Mouse (Mus musculus) regulatory T cell (primary cell): Measurements from ENCODE around the gene Thy1.

Experiments
- in situ Hi-C: fragments of 300-600 bp; cut with MboI, MseI; formaldehyde crosslinking; loops from one replicate; pipeline ENCODE4 v1.15.1; 2025; ENCODE audit warnings: high pct_unique_total_duplicates

Thy1 gene

DNA sequence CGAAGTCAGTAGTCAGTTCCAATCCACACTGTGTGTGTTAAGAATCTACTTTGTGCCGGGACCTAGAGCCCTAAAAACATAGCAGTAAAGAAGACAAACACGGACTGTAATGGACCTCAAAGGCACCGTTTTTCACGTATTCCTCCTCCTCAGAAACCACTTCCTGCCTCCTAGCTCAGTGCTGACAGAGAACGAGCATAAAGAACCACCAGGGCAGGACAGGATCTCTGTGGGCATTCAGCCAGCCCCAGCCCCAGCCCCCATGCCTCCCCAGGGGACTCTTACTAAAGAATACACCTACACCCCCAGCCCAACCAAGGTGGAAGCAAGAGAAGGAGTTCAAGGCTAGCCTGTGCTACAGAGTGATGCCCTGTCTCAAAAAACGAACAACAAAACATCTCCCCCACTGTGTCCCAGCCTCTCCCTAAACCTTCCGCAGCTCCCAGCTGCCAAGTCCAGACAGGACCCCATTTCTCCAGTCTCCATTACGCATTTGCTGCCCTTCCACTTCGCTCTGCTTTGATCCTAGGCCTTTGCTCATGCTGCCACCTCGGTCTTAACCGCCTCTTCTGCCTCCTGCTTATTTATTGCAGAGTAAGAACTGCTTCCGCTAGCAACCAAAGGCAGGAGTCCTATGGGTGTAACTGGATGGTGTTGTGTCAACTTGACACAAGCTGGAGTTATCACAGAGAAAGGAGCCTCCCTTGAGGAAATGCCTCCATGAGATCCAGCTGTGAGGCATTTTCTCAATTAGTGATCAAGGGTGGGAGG is 9.0 kb upstream of the Thy1 start:
- in situ Hi-C loops = no loop called here

DNA sequence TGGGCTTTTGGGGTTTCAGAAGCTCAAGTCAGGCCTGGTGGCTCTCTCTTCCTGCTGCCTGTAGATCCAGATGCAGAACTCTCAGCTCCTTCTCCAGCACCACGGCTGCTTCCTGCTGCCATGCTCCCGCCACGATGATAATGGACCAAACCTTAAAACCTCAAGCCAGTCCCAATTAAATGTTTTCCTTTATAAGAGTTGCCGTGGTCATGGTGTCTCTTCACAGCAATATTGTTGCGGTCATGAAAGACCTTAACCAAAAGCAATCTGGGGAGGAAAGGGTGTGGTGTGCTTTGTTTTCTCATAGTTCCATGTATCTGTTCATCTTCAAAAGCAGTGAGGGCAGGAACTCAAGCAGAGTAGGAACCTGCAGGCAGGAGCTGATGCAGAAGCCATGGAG is 6.1 kb upstream of the Thy1 start:
- in situ Hi-C loops = no loop called here

DNA sequence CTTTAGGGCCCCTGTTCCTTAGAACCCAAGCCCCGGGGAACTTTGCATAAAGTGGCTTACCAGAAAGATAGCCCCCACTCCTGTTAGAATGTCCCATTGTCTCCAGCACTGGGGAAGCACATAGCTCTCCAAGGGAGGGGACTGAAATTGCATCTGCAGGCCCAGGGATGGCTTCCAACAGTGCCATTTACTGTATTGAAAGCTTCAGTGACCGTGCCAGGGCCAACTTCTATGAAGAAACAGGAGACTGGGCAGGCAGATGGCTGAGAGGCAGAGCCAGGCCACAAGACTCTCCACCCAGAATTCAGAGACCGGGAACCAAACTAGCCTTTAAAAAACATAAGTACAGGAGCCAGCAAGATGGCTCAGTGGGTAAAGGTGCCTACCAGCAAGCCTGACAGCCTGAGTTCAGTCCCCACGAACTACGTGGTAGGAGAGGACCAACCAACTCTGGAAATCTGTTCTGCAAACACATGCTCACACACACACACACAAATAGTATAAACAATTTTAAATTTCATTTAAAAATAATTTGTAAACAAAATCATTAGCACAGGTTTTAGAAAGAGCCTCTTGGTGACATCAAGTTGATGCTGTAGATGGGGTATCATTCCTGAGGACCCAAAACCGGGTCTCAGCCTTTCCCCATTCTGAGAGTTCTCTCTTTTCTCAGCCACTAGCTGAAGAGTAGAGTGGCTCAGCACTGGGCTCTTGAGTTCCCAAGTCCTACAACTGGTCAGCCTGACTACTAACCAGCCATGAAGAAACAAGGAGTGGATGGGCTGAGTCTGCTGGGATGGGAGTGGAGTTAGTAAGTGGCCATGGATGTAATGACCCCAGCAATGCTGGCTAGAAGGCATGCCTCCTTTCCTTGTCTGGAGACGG is 1.4 kb upstream of the Thy1 start:
- in situ Hi-C loops = loop anchor here (5.0 kb wide), 1 partner anchor 941 kb away; the partner anchor contains the start of genes Cd3d and Cd3g

DNA sequence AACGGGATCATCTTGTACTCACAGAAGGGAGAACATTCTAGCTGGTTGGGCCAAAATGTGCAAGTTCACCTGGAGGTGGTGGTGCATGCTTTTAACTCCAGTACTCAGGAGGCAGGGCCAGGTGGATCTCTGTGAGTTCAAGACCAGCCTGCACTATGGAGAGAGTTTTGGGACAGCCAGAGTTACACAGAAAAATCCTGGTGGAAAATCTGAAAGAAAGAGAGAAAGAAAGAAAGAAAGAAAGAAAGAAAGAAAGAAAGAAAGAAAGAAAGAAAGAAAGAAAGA is 846 bp upstream of the Thy1 start:
- in situ Hi-C loops = loop anchor here (5.0 kb wide), 1 partner anchor 940 kb away; the partner anchor contains the start of genes Cd3d and Cd3g

DNA sequence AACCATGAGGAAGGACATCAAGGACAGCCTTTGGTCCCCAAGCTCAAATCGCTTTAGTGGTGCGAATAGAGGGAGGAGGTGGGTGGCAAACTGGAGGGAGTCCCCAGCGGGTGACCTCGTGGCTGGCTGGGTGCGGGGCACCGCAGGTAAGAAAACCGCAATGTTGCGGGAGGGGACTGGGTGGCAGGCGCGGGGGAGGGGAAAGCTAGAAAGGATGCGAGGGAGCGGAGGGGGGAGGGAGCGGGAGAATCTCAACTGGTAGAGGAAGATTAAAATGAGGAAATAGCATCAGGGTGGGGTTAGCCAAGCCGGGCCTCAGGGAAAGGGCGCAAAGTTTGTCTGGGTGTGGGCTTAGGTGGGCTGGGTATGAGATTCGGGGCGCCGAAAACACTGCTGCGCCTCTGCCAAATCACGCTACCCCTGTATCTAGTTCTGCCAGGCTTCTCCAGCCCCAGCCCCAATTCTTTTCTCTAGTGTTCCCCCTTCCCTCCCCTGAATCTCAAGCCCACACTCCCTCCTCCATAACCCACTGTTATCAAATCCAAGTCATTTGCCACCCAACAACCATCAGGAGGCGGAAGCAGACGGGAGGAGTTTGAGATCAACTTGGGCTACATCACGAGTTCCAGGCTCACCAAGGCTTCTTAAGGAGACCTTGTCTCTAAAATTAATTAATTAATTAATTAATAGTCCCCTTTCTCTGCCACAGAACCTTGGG is 683 bp downstream of the Thy1 start:
- in situ Hi-C loops = loop anchor here (5.0 kb wide), 1 partner anchor 938 kb away; the partner anchor contains the start of genes Cd3d and Cd3g

DNA sequence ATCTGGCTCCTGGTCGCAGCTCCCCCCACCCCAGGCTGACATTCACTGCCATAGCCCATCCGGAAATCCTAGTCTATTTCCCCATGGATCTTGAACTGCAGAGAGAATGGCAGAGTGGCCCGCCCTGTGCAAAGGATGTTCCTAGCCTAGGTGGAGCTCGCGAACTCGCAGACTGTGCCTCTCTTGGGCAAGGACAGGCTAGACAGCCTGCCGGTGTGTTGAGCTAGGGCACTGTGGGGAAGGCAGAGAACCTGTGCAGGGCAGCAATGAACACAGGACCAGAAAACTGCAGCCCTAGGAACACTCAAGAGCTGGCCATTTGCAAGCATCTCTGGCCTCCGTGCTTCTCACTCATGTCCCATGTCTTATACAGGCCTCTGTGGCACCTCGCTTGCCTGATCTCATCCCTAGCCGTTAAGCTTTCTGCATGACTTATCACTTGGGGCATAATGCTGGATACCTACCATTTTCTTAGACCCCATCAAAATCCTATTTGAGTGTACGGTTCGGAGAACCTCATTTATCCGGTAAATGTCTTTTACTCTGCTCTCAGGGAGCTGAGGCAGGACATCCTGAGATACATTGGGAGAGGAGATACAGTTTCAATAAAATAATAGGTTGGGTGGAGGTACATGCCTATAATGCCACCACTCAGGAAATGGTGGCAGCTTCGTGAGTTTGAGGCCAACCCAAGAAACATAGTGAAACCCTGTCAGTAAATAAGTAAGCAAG is 1.4 kb downstream of the Thy1 start:
- in situ Hi-C loops = loop anchor here (5.0 kb wide), 3 partner anchors 32 to 938 kb away; partner anchors contain the start of genes Cd3d and Cd3g

DNA sequence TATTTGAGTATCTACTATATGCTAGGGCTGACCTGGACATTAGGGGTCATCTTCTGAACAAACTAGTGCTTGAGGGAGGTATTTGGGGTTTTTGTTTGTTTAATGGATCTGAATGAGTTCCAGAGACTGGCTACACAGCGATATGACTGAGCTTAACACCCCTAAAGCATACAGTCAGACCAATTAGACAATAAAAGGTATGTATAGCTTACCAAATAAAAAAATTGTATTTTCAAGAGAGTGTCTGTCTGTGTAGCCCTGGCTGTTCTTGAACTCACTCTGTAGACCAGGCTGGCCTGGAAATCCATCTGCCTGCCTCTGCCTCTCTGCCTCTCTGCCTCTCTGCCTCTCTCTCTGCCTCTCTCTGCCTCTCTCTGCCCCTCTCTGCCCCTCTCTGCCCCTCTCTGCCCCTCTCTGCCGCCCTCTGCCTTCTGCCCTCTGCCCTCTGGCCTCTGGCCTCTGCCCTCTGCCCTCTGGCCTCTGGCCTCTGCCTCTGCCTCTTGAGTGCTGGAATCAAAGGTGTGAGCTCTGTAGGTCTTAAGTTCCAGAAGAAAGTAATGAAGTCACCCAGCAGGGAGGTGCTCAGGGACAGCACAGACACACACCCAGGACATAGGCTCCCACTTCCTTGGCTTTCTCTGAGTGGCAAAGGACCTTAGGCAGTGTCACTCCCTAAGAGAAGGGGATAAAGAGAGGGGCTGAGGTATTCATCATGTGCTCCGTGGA is 2.1 kb downstream of the Thy1 start:
- in situ Hi-C loops = loop anchor here (5.0 kb wide), 2 partner anchors 33 to 58 kb away; no protein-coding TSS in a partner anchor

DNA sequence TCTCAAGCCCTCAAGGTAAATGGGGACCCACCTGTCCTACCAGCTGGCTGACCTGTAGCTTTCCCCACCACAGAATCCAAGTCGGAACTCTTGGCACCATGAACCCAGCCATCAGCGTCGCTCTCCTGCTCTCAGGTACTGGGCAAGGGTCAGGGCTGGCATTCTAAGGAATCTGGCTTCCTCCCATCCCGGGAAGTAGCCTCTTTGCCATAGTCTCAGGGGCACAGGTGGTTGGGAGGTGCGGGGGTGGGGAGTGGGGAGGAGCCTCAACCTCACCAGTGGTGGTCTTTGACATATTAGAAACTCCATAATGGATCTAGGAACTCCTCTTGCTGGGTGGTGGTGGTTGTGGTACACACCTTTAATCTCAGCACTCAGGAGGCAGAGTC is 2.7 kb downstream of the Thy1 start:
- in situ Hi-C loops = loop anchor here (5.0 kb wide), 2 partner anchors 34 to 59 kb away; no protein-coding TSS in a partner anchor

DNA sequence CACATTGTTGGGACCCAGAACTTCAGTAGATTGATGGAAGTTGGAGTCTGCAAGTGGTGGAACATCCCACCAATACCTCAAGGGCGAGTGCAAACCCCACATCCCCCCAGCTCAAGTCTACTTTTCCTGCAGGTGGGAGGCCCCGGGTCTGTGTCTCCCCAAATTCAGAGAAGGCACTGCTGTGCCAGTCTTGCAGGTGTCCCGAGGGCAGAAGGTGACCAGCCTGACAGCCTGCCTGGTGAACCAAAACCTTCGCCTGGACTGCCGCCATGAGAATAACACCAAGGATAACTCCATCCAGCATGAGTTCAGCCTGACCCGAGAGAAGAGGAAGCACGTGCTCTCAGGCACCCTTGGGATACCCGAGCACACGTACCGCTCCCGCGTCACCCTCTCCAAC is 3.2 kb downstream of the Thy1 start:
- in situ Hi-C loops = loop anchor here (5.0 kb wide), 2 partner anchors 34 to 59 kb away; no protein-coding TSS in a partner anchor

DNA sequence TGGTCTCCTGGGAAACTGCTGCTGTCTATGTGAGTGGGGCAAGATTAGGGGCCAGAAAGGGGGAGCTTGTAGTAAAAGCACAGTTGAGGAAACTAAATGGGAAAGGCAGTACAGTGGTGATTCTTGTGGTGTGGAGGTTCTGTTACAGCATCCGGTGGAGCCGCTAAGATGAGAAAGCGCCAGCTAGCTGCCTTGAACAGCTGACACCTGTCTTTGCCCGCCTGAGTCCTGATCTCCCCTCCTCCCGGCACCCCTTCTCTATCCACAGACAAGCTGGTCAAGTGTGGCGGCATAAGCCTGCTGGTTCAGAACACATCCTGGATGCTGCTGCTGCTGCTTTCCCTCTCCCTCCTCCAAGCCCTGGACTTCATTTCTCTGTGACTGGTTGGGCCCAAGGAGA is 3.9 kb downstream of the Thy1 start:
- in situ Hi-C loops = loop anchor here (5.0 kb wide), 2 partner anchors 35 to 60 kb away; no protein-coding TSS in a partner anchor

DNA sequence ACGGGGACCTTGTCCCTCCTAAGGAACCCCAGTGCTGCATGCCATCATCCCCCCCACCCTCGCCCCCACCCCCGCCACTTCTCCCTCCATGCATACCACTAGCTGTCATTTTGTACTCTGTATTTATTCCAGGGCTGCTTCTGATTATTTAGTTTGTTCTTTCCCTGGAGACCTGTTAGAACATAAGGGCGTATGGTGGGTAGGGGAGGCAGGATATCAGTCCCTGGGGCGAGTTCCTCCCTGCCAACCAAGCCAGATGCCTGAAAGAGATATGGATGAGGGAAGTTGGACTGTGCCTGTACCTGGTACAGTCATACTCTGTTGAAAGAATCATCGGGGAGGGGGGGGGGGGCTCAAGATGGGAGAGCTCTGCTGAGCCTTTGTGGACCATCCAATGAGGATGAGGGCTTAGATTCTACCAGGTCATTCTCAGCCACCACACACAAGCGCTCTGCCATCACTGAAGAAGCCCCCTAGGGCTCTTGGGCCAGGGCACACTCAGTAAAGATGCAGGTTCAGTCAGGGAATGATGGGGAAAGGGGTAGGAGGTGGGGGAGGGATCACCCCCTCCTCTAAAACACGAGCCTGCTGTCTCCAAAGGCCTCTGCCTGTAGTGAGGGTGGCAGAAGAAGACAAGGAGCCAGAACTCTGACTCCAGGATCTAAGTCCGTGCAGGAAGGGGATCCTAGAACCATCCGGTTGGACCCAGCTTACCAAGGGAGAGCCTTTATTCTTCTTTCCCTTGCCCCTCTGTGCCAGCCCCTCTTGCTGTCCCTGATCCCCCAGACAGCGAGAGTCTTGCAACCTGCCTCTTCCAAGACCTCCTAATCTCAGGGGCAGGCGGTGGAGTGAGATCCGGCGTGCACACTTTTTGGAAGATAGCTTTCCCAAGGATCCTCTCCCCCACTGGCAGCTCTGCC is 4.6 kb downstream of the Thy1 start:
- in situ Hi-C loops = loop anchor here (5.0 kb wide), 2 partner anchors 36 to 61 kb away; no protein-coding TSS in a partner anchor

DNA sequence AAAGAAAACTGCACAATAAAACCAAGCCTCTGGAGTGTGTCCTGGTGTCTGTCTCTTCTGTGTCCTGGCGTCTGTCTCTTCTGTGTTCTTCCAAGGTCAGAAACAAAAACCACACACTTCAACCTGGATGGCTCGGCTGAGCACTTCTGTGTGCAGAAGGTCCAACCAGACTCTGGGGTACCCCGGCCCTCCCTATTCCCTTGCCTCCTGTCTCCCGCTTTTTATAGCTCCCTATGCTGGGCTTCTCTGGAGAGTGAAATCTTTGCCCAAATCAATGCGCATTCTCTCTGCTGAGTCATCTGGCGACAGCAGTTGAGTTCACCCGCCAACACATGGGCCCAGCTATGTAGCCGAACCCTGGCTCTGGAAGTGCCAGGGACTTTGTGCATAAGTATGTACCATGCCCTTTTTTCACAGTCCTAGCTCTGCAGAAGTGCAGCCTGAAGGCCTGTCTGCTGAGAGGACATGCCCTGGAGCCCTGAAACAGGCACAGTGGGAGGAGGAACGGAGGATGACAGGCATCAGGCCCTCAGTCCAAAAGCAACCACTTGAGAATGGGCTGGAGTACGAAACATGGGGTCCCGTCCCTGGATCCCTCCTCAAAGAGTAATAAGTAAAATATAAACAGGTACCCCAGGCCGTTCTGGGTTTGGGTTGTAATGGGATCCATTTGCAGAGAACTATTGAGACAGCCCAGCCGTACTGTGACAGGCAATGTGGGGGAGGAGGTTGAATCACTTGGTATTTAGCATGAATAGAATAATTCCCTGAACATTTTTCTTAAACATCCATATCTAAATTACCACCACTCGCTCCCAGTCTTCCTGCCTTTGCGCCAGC is 5.6 kb downstream of the Thy1 start:
- in situ Hi-C loops = loop anchor here (5.0 kb wide), 2 partner anchors 36 to 61 kb away; no protein-coding TSS in a partner anchor

DNA sequence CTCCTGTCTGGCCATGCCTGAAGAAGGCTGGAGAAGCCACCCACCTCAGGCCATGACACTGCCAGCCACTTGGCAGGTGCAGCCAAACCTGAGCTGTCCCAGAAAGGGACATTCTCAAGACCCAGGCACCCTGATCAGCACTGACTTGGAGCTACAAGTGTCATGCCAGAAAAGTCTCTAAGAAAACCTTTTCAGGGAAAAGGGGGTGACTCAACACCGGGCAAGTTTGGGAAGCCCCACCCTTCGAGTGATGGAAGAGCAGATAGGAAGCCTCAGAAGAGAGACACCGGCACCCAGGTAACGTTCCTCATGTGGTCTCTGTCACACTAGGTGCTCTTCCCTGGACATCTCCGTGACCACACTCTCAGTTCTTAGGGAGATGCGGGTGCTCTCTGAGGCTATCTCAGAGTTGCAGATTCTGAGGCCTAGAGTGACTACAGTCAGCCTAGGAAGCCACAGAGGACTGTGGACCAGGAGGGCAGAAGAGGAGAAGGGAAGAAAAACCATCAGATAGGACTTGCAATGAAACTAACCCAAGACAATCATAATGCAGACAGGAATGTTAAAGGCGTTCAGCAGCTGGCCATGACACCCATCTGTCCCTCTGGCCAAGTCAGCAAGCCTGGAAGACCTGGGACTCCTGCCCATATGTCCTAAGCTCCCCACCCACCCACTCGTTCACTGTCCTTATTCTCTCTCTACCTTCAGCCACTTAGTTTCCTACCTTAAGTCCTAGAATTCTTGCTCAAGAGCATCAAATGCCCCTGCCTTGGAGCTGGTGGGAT is 6.4 kb downstream of the Thy1 start:
- in situ Hi-C loops = loop anchor here (5.0 kb wide), 2 partner anchors 37 to 62 kb away; no protein-coding TSS in a partner anchor

DNA sequence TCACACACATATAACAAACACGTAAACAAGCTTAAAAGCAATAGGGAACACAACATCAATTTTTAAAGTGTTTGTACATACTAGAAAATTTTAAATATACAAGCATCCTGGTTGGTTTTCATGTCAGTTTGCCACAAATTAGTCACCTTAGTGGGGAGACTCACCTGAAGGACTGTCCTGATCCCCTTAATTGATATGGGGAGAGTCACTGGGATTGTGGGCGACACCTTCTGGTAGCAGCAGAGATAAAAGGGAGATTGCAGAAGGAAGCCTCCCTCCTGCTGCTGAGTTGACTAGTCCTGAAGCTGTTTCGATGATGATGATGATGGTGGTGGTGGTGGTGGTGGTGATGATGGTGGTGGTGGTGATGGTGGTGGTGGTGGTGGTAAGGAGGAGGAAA is 9.7 kb downstream of the Thy1 start:
- in situ Hi-C loops = no loop called here

DNA sequence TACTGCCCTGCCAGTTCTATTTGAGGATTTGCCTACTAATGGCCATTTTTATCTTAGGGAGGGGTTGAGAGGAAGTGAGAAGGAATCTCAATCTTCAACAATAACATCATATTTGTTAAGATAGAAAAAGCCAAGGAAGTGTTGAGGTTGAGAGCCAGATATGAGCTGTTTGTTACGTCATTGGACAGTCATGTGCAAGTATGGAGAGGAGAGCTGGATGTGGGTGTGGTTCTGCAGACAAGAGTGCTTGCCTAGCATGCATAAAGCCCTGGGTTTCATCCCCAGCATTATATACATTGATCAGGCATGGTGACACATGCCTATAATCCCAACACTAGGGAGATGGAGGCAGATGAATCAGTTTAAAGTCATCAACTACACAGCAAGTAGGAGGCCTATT is 10.8 kb downstream of the Thy1 start:
- in situ Hi-C loops = no loop called here

DNA sequence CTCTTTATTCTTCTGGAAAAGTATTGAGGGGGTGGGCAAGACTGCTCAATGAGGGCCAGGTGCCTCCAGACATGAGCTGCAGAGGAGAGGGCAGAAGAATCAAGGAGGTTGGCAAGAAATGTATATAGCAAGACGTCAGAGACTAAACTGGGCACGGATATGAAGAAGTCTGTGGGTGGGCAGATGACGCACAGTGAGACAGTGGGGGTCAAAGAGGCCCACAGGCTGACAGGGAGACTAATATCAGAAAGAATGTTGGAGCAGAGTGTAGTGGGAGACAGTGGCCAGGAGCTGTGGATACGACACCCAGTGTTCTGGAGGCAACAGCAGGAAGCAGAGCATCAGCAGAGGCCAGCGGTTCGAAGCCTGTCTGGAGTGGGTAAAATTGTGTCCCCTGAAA is 15.4 kb downstream of the Thy1 start:
- in situ Hi-C loops = no loop called here

DNA sequence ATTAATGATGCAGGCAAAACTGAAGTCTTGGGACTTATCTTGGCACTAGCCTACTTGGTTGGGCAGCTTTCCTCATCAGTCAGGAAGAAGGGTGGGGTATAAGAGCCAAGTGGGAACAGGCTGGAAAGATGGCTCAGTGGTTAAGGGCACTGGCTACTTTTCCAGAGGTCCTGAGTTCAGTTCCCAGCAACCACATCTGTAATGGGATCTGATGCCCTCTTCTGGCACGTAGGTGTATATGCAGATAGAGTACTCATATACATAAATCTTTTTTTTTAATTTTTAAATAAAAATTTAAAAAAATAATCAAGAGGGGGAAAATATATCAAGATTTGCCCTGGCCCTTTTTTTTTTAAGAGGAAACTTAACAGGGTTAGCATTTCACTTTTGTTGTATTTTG is 22.0 kb downstream of the Thy1 start:
- in situ Hi-C loops = no loop called here
